Mouse (Mus musculus): ENCODE results near the gene Pi16. TPM values are rescaled to one million over a fixed set of nuclear protein-coding genes. Genes with fewer than 3 reads are reported as not detected.

Gene Pi16
- polyA plus RNA-seq, 1 experiment from 2014 or later, result 4.1 TPM

DNA sequence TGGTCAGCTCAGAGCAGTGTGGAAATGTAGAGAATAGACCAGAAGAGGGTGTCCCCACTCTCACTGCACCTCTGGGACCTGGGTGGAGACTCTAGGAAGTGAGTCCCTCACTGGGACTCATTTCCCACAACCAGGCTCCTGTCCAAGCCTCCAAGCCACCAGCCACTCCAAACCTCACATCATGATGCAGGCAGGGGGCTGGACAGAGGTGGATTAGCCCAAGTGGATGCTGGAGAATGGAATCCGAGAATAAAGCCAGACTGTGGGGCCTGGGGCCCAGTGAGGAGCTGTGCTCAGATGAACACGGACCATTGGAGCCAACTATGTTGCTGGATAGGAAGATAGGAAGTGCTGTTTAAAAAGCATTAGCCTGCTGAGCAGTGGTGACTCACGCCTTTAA lies 589 bp upstream of the Pi16 start:
- Histone ChIP-seq H3K4me2 (ENCODE audit: low read length) (no peak overlapping the region), H3K27ac (peak overlapping the region; percentile 71; the same call in 1 of the 2 replicates), H3K9me3 (replicated peaks; ENCODE audit: low read length) (peaks cover 5% of the 10 kb centered on the region; the same call in 1 of the 2 replicates), H3K4me3 (replicated peaks; ENCODE audit: low read depth, low read length) (no peak overlapping the region), H3K36me3 (ENCODE audit: insufficient read depth, low read length) (no peaks in the 10 kb centered on the region), H3K27me3 (ENCODE audit: insufficient read depth, low read length) (no peaks in the 10 kb centered on the region), H3K4me1 (replicated peaks; ENCODE audit: insufficient read depth, low read length) (0 out of 2 replicates have a peak, but pooled peaks cover 5% of the 10 kb centered on the region), H3K9ac (ENCODE audit: low read depth, low read length) (no peak overlapping the region)
- TF ChIP-seq CTCF (IDR thresholded peaks at IDR 0.05; ENCODE audit: low read depth), result no peak
- ATAC-seq (replicated peaks; ENCODE audit: low FRiP score, low read depth) (no peak), DNase-seq (ENCODE audit: low spot score) (no peak)
- WGBS, result 56% methylated on average over 3 of the region's 3 CpGs

DNA sequence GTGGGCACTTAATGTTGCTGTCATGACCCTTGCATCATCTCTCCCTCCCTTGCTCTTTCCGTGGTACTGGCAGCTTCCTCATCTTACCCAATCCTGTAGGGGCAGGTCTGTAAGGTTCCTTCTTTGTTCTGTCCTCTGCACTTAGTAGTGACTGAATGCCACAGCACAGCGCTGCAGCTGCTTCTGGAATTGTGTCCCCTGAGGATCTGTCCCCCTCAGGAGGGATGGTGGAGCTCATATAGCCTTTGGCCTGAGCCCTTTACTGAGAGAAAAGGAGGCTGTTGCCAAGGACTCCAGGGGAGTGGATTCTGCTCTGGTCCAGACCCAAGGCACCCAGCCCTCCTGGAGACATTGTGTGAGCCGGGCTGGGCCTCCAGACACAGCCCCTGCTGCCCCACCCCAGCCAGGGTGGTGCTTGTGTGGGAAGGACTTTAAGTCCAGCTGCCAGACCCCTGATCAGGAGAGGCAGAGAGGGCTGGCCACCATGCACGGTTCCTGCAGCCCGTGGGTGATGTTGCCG lies 1.3 kb downstream of the Pi16 start:
- no peak overlapping the region for H3K27ac ChIP-seq
- H3K4me2 ChIP-seq (ENCODE audit: low read length), result no peak overlapping the region
- H3K27me3 ChIP-seq (ENCODE audit: insufficient read depth, low read length), result no peaks in the 10 kb centered on the region
- no peak overlapping the region for H3K9ac ChIP-seq (ENCODE audit: low read depth, low read length)
- H3K4me1 ChIP-seq (replicated peaks; ENCODE audit: insufficient read depth, low read length), result 0 out of 2 replicates have a peak, but pooled peaks cover 5% of the 10 kb centered on the region
- ATAC-seq (replicated peaks; ENCODE audit: low FRiP score, low read depth), result no peak
- no peak for DNase-seq (ENCODE audit: low spot score)
- no peak for TF ChIP-seq CTCF (IDR thresholded peaks at IDR 0.05; ENCODE audit: low read depth)
- H3K36me3 ChIP-seq (ENCODE audit: insufficient read depth, low read length), result no peaks in the 10 kb centered on the region
- no peak overlapping the region for H3K4me3 ChIP-seq (replicated peaks; ENCODE audit: low read depth, low read length)
- H3K9me3 ChIP-seq (replicated peaks; ENCODE audit: low read length), result no peaks in the 10 kb centered on the region
- WGBS, result 61% methylated on average over 6 of the region's 6 CpGs

DNA sequence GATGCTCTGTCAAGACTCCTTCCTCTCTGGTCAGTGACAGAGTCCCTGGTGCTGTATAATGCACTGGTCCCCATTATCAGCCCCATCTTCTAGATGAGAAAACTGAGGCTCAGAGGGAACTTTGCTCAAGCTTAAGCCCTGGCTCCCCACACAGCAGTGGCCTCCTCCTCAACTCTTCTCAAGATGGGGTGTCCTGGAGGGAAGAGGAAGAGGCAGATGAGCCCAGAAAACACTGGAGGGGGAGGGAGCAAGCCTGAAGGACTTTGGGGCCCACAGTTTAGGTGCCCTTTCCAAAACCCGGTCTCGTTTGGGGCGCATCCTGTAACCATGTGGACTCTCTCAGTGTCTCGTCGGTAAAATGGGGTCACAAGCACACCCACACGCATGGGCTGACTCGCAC lies 2.0 kb downstream of the Pi16 start:
- Histone ChIP-seq H3K27me3 (ENCODE audit: insufficient read depth, low read length) (no peaks in the 10 kb centered on the region), H3K9me3 (replicated peaks; ENCODE audit: low read length) (no peaks in the 10 kb centered on the region), H3K36me3 (ENCODE audit: insufficient read depth, low read length) (no peaks in the 10 kb centered on the region), H3K27ac (no peak overlapping the region), H3K4me2 (ENCODE audit: low read length) (no peak overlapping the region), H3K4me1 (replicated peaks; ENCODE audit: insufficient read depth, low read length) (0 out of 2 replicates have a peak, but pooled peaks cover 5% of the 10 kb centered on the region), H3K9ac (ENCODE audit: low read depth, low read length) (no peak overlapping the region), H3K4me3 (replicated peaks; ENCODE audit: low read depth, low read length) (no peak overlapping the region)
- no peak for ATAC-seq (replicated peaks; ENCODE audit: low FRiP score, low read depth)
- TF ChIP-seq CTCF (IDR thresholded peaks at IDR 0.05; ENCODE audit: low read depth), result no peak
- WGBS, result 86% methylated on average over 7 of the region's 7 CpGs
- DNase-seq (ENCODE audit: low spot score), result no peak

DNA sequence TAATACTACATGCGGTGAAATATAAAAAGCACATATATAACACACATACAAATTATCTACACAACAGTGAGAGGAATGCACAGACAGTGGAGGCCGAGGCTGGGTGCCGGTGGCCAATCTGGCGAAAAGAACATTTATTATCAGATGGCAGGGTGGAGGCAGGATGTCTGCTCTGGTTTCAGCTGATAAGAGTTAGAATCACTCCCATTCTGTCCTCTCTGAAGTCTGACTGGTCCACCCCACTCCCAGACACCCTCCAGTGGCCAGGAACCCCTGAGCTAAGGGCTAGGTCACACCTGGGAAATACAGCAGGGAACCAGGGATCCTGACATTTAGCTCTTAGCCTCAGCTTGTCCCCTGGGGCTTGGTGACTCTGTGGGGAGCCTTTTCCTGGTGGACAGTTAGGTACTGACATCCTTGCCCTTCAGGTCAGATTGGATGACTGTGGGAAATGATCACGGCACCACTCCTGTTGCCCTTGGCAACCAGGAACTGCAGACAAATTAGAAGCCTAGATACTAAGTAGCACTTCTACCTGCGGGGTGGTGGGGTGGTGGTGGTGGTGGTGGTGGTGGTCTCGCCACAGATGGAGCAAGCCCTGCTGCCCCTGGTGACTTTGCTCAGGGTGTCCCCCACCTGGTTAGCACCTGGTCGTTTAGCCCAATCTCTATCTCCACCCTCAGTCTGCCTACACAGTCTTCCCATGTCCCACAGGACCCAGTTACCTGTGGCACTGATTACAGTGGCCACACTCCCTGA lies 2.6 kb downstream of the Pi16 start:
- WGBS, result 48% methylated on average over 8 of the region's 8 CpGs
- no peak overlapping the region for H3K27ac ChIP-seq

DNA sequence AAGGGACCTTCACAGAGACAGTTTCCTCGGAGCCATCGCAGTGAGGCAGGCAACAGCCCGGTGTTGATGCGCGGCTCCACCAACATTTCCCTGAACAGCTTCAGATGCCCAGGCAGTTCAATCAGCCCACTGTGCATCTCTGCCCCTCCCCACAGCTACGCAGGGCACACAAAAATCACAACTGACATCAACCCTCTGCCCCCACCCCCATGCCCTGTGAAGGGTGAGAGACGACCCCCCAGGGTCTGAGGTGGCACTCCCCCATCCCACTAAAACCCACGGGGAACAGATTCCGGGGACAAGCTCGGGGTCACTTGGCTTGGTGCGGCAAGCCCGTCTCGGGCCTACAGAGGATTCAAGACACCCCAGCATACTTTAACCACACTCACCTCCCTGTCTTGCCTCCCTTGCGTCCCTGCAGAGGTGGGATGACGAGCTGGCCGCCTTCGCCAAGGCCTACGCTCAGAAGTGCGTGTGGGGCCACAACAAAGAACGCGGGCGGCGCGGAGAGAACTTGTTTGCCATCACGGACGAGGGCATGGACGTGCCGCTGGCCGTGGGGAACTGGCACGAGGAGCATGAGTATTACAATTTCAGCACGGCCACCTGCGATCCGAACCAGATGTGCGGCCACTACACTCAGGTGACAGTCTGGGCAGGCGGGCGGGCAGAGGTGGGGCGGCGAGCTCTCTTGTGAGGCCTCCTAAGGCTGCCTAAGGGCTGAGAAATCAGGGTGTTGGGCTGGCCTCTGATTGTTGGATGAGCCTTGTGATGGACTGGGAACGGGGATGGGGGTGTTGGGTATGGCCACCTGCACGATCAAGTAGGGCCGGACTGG lies 4.5 kb downstream of the Pi16 start:
- H3K9me3 ChIP-seq (replicated peaks; ENCODE audit: low read length), result no peaks in the 10 kb centered on the region
- TF ChIP-seq CTCF (IDR thresholded peaks at IDR 0.05; ENCODE audit: low read depth), result no peak
- no peak overlapping the region for H3K27ac ChIP-seq
- no peaks in the 10 kb centered on the region for H3K36me3 ChIP-seq (ENCODE audit: insufficient read depth, low read length)
- WGBS, result 40% methylated on average over 41 of the region's 41 CpGs
- no peak for DNase-seq (ENCODE audit: low spot score)
- no peak; the same call in 1 of the 2 replicates for ATAC-seq (replicated peaks; ENCODE audit: low FRiP score, low read depth)
- H3K4me3 ChIP-seq (replicated peaks; ENCODE audit: low read depth, low read length), result no peak overlapping the region
- no peak overlapping the region; the same call in 1 of the 2 replicates for H3K4me2 ChIP-seq (ENCODE audit: low read length)
- no peaks in the 10 kb centered on the region for H3K27me3 ChIP-seq (ENCODE audit: insufficient read depth, low read length)
- no peak overlapping the region for H3K9ac ChIP-seq (ENCODE audit: low read depth, low read length)
- peaks cover 4% of the 10 kb centered on the region; the same call in 1 of the 2 replicates for H3K4me1 ChIP-seq (replicated peaks; ENCODE audit: insufficient read depth, low read length)

More for the DNA sequence above, 2.6 kb downstream of the Pi16 start:
- Histone ChIP-seq H3K4me1 (replicated peaks; ENCODE audit: insufficient read depth, low read length) (0 out of 2 replicates have a peak, but pooled peaks cover 2% of the 10 kb centered on the region), H3K27me3 (ENCODE audit: insufficient read depth, low read length) (no peaks in the 10 kb centered on the region), H3K36me3 (ENCODE audit: insufficient read depth, low read length) (no peaks in the 10 kb centered on the region), H3K4me2 (ENCODE audit: low read length) (no peak overlapping the region), H3K9ac (ENCODE audit: low read depth, low read length) (no peak overlapping the region), H3K4me3 (replicated peaks; ENCODE audit: low read depth, low read length) (no peak overlapping the region), H3K9me3 (replicated peaks; ENCODE audit: low read length) (no peaks in the 10 kb centered on the region)
- ATAC-seq (replicated peaks; ENCODE audit: low FRiP score, low read depth) (no peak), DNase-seq (ENCODE audit: low spot score) (no peak)
- no peak for TF ChIP-seq CTCF (IDR thresholded peaks at IDR 0.05; ENCODE audit: low read depth)

DNA sequence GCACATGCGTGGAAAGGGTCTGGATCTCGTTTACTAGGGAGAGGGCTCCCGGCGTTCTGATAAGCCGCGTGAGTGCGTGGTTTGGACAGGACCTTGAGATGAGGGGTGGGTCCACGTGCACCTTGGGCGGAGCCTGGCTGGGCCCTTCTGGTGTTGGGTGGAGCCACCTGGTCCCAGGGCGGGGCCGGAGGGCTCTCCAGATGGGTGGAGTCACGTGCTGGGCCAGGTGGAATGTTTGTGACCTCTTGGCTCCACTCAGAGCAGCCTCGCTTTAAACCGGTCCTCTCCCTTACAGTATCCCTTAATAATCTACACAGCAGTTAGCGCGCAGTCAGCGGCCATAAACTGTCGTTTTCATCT lies 5.1 kb downstream of the Pi16 start:
- Histone ChIP-seq H3K4me2 (ENCODE audit: low read length) (no peak overlapping the region; the same call in 1 of the 2 replicates), H3K4me1 (replicated peaks; ENCODE audit: insufficient read depth, low read length) (peaks cover 4% of the 10 kb centered on the region; the same call in 1 of the 2 replicates), H3K27me3 (ENCODE audit: insufficient read depth, low read length) (no peaks in the 10 kb centered on the region), H3K27ac (no peak overlapping the region), H3K9me3 (replicated peaks; ENCODE audit: low read length) (no peaks in the 10 kb centered on the region), H3K36me3 (ENCODE audit: insufficient read depth, low read length) (no peaks in the 10 kb centered on the region), H3K4me3 (replicated peaks; ENCODE audit: low read depth, low read length) (no peak overlapping the region), H3K9ac (ENCODE audit: low read depth, low read length) (no peak overlapping the region)
- WGBS, result 23% methylated on average over 18 of the region's 18 CpGs
- peak; percentile 42 for DNase-seq (ENCODE audit: low spot score)
- ATAC-seq (replicated peaks; ENCODE audit: low FRiP score, low read depth), result peak; percentile 81
- TF ChIP-seq CTCF (IDR thresholded peaks at IDR 0.05; ENCODE audit: low read depth), result no peak
